Mouse (Mus musculus) forebrain, embryonic 13.5 days (tissue): ENCODE measurements around the gene Chac1. TPM values are rescaled to one million over a fixed set of nuclear protein-coding genes. Genes with fewer than 3 reads are reported as not detected.

ENCODE experiments used
- ATAC-seq: fragments of 200-750 bp; cut with Nextera tagmentation; 2 replicates; pipeline ENCODE4 v1.8.0; 2017
- H3K27ac ChIP-seq: fragments of 300-500 bp; sonication (generic); 2 replicates; pipeline ENCODE4 v1.5.1; 2015; ENCODE audit warnings: inconsistent platforms, mild to moderate bottlenecking, moderate library complexity
- H3K27me3 ChIP-seq: fragments of 300-500 bp; sonication (generic); 2 replicates; pipeline ENCODE4 v1.6.1; 2015; ENCODE audit warnings: mild to moderate bottlenecking, inconsistent platforms
- H3K36me3 ChIP-seq: fragments of 300-500 bp; sonication (generic); 2 replicates; pipeline ENCODE4 v1.6.1; 2015; ENCODE audit warnings: mild to moderate bottlenecking, inconsistent platforms; ENCODE audit not compliant: poor library complexity, severe bottlenecking
- H3K4me1 ChIP-seq: fragments of 300-500 bp; sonication (generic); 2 replicates; pipeline ENCODE4 v1.6.1; 2015; ENCODE audit warnings: inconsistent platforms
- H3K4me2 ChIP-seq: fragments of 300-500 bp; sonication (generic); 2 replicates; pipeline ENCODE4 v1.6.1; 2015; ENCODE audit warnings: inconsistent platforms, mild to moderate bottlenecking, moderate library complexity
- H3K4me3 ChIP-seq: fragments of 300-500 bp; sonication (generic); 2 replicates; pipeline ENCODE4 v1.5.1; 2015; ENCODE audit warnings: mild to moderate bottlenecking, inconsistent platforms
- H3K9ac ChIP-seq: fragments of 300-500 bp; sonication (generic); 2 replicates; pipeline ENCODE4 v1.6.1; 2015; ENCODE audit warnings: mild to moderate bottlenecking, inconsistent platforms
- H3K9me3 ChIP-seq: fragments of 300-500 bp; sonication (generic); replicated peaks from 2 replicates; pipeline ENCODE4 v1.6.1; 2016; ENCODE audit warnings: inconsistent platforms
- WGBS: fragments of 180-500 bp; shearing (Covaris S2); methylation state at CpG from one replicate; pipeline ENCODE4 v1.1.7; 2015; 5-methylcytosine and 5-hydroxymethylcytosine counted together
- polyA plus RNA-seq: library from polyadenylated mRNA; unstranded; fragments of >200 nt; fragmentation: Nextera tagmentation; extraction: Ambion mirVana; gene quantifications from 2 replicates; pipeline ENCODE4 v1.2.1, GENCODE M21; 2015

Gene Chac1
- polyA plus RNA-seq, 1 experiment from 2014 or later: 2.3 TPM

DNA sequence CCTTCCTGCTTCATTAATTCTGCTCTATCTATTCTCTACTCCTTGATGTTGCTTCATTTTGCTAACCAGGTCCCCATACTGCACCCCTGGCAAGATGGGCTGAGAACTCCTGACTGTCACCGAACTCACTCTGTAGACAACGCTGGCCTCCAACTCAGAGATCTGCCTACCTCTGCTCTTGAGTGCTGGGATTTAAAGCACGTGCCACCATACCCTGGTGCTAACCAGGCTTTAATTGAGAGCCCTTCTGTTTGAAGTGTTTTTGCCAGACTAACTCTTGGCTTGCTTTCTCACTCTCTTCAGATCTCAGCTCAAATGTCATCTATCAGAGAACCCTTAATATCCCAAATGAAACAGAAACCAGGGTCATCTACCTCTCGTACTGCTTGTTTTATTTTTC lies 39.0 kb downstream of the Chac1 start:
- no peak overlapping the region for H3K4me3 ChIP-seq

DNA sequence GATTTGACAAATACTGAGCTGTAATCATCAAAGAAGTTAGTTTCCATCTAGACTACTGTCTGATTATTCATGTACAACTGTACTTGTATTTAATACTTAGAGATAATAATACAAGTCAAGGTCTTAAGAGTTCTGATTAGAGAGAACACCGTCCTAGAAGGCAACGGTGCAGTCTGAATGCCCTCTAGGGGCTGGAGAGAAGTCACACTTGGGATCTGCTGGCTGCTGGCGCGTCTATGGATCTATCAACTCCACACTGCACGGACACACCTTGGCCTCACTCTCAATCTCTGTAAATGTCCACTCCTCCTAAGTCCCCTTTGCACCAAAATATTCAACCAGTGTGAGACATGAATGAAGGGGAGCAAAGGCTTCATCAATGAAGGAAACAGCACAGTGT lies 47.2 kb downstream of the Chac1 start:
- peaks cover 41% of the 10 kb centered on the region for H3K36me3 ChIP-seq
- H3K4me2 ChIP-seq: no peak overlapping the region
- no peak overlapping the region for H3K27ac ChIP-seq
- no peaks in the 10 kb centered on the region for H3K9me3 ChIP-seq
- H3K9ac ChIP-seq: no peak overlapping the region
- ATAC-seq: no peak
- H3K27me3 ChIP-seq: no peaks in the 10 kb centered on the region
- 92% methylated on average over 5 of the region's 5 CpGs for WGBS
- H3K4me1 ChIP-seq: no peaks in the 10 kb centered on the region
- no peak overlapping the region for H3K4me3 ChIP-seq

More for the DNA sequence above, 39.0 kb downstream of the Chac1 start:
- H3K36me3 ChIP-seq: peaks cover 35% of the 10 kb centered on the region
- 94% methylated on average over 4 of the region's 4 CpGs for WGBS
- no peak overlapping the region for H3K27ac ChIP-seq
- no peaks in the 10 kb centered on the region for H3K9me3 ChIP-seq
- H3K4me1 ChIP-seq: no peaks in the 10 kb centered on the region
- no peak overlapping the region for H3K9ac ChIP-seq
- H3K27me3 ChIP-seq: no peaks in the 10 kb centered on the region
- no peak overlapping the region for H3K4me2 ChIP-seq
- ATAC-seq: no peak

DNA sequence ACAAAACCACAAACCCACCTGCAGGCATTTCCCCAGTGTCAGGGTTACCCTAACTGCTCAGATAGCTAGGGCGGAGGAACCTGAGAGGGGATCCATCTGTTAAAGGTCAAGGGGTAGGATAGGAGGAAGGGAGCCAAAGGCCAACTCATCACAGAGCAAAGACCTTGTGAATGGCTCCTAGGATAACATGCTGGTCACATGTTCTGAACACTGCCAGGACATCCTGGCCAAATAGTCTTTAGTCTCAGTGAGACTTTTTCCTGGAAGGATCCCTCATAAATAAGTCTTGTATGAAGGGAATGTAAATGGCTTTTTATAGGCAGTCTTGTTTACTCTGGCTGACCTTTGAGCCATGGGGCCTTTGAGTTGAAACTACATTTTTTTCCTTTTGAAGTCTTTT lies 47.6 kb downstream of the Chac1 start:
- H3K27me3 ChIP-seq: no peaks in the 10 kb centered on the region
- WGBS: 97% methylated on average over 1 of the region's 1 CpGs
- no peak overlapping the region for H3K4me2 ChIP-seq
- H3K36me3 ChIP-seq: peaks cover 41% of the 10 kb centered on the region
- H3K27ac ChIP-seq: no peak overlapping the region
- H3K9ac ChIP-seq: no peak overlapping the region
- no peak for ATAC-seq
- no peaks in the 10 kb centered on the region for H3K4me1 ChIP-seq
- no peaks in the 10 kb centered on the region for H3K9me3 ChIP-seq
- H3K4me3 ChIP-seq: no peak overlapping the region

DNA sequence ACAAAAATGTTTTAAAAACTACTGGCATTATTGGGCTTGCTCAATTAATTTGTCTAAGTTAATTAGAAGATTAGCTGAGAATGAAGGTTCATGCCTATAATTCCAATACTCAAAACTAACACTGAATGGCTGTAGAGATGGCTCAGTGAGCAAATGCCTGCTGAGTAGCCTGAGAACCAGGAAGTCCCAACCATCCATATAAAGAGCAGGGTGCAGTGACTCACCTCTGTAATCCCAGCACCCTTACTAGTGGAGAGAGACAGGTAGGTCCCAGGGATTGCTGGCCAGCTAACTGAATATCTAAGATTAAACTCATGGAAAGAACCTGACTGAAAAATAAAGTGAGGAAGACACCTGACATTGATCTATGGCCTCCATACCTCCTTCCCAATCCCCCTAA lies 48.3 kb downstream of the Chac1 start:
- no peaks in the 10 kb centered on the region for H3K9me3 ChIP-seq
- H3K4me3 ChIP-seq: no peak overlapping the region
- no peak overlapping the region for H3K4me2 ChIP-seq
- no peak overlapping the region for H3K9ac ChIP-seq
- H3K27ac ChIP-seq: no peak overlapping the region
- no peak for ATAC-seq
- no peaks in the 10 kb centered on the region for H3K4me1 ChIP-seq
- H3K27me3 ChIP-seq: no peaks in the 10 kb centered on the region
- peaks cover 40% of the 10 kb centered on the region for H3K36me3 ChIP-seq

Other genes with a start within 250 kb of the Chac1 start
- 42.9 and 50.7 TPM in 2 replicates for gene Rad51, start 238.4 kb upstream of the Chac1 start, polyA plus RNA-seq
- 44.7 and 49.6 TPM in 2 replicates for gene Rmdn3, start 194.2 kb upstream of the Chac1 start, polyA plus RNA-seq
- 1.7 and 2.5 TPM in 2 replicates for gene Gchfr, start 183.5 kb upstream of the Chac1 start, polyA plus RNA-seq
- 0.88 and 0.93 TPM in 2 replicates for gene Gm14137, start 176.7 kb upstream of the Chac1 start, polyA plus RNA-seq
- 49.3 and 53.9 TPM in 2 replicates for gene Zfyve19, start 142.6 kb upstream of the Chac1 start, polyA plus RNA-seq
- 25.0 and 25.2 TPM in 2 replicates for gene Dnajc17, start 142.4 kb upstream of the Chac1 start, polyA plus RNA-seq
- not detected in 2 replicates for gene Ppp1r14d, start 121.3 kb upstream of the Chac1 start, polyA plus RNA-seq
- 0.26 and 0.52 TPM in 2 replicates for gene Spint1, start 113.9 kb upstream of the Chac1 start, polyA plus RNA-seq
- gene Rhov, start 80.0 kb upstream of the Chac1 start, polyA plus RNA-seq: 6.2 and 8.0 TPM in 2 replicates
- gene Vps18, start 62.5 kb upstream of the Chac1 start, polyA plus RNA-seq: 21.2 and 23.5 TPM in 2 replicates
- gene Dll4, start 25.4 kb upstream of the Chac1 start, polyA plus RNA-seq: 3.9 and 4.0 TPM in 2 replicates
- 4.1 and 4.6 TPM in 2 replicates for gene Ino80, start 126.5 kb downstream of the Chac1 start, polyA plus RNA-seq
- gene Exd1, start 196.4 kb downstream of the Chac1 start, polyA plus RNA-seq: 0.34 and 0.59 TPM in 2 replicates
- 65.7 and 69.6 TPM in 2 replicates for gene Chp1, start 196.5 kb downstream of the Chac1 start, polyA plus RNA-seq